Mouse (Mus musculus): Measurements from ENCODE around the gene Htatip2.

Htatip2 gene

GRCm38 (mm10) chr7:49758934-49759571 is at the start of gene Htatip2:
Gene Htatip2 (plus strand): TSS chr7:49759115.
- DNase-seq (ENCODE audit: low read depth, low spot score) = no peak

- no peak for DNase-seq (ENCODE audit: low read depth, low spot score)
Measured at GRCm38 (mm10) chr7:49709381-49710021, 49.4 kb upstream of the Htatip2 start.

GRCm38 (mm10) chr7:49717942-49718733 is 40.8 kb upstream of the Htatip2 start:
- DNase-seq (ENCODE audit: low read depth, low spot score) = no peak

- DNase-seq (ENCODE audit: low read depth, low spot score) = no peak
Measured at GRCm38 (mm10) chr7:49734342-49734741, 24.6 kb upstream of the Htatip2 start.

DNA sequence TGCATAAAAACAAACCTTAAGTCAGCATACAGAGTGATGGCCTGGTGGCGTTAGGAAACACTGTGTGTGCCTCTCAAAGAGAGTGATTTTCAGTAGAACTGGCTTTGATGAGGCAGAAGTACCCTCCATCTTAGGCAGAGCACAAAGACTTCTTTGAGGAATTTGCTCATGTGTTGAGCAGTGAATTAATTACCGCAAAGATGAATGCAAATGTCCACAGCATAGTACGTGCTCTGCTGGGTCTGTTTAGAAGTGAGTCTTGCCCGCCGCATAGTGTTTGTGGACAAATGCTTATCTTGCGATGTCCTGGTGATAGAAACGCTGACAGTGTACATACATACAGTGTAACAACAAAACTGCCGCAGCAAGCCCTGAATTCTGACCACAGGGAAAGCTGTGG is 19.5 kb upstream of the Htatip2 start:
- no peak for DNase-seq (ENCODE audit: low read depth, low spot score)

GRCm38 (mm10) chr7:49741474-49741873 is 17.4 kb upstream of the Htatip2 start:
- no peak for DNase-seq (ENCODE audit: low read depth, low spot score)

- DNase-seq (ENCODE audit: low read depth, low spot score) = no peak
Measured at GRCm38 (mm10) chr7:49741923-49742322, 17.0 kb upstream of the Htatip2 start.

- no peak for DNase-seq (ENCODE audit: low read depth, low spot score)
Measured at GRCm38 (mm10) chr7:49751148-49751547, 7.8 kb upstream of the Htatip2 start.

DNA sequence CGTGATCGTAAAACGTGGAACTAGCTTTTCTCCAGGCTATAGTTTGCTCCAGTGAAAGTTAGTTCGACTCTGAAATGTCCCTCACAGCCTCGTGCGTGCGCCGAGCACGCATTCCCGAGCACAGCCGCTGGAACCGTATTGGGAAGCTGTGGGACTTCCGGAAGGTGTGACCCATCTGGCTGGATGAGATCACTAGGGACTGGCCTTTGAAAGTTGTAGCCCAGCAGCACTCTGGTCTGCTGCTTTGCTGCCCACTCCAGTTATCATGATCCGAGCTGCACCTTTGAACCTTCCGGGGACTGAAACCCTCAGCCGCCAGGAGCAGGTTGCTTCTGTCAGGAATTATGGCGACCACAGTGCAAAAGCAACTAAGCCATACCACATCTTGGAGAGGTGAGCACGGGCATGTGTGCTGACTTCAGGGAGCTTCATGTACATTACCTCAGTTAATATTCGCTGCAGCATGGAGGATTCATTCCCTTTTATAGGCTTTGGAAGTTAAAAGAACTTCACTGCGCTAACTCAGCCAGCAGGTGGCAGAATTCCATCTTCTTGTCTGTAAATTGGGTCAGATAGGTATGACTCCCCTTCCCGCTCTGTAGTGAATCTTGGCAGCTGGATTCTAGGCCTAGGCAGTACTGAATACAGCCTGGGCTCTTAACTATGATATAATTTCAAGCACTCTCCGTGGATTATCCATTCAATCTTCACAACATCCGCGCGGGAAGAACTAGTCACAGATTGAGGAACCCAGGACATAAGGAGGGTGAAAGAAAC is 6.0 kb upstream of the Htatip2 start:
- no peak for DNase-seq (ENCODE audit: low read depth, low spot score)

GRCm38 (mm10) chr7:49754767-49755166 is 4.1 kb upstream of the Htatip2 start:
- no peak for DNase-seq (ENCODE audit: low read depth, low spot score)

GRCm38 (mm10) chr7:49762605-49763004 is 3.7 kb downstream of the Htatip2 start:
- DNase-seq (ENCODE audit: low read depth, low spot score) = no peak

- DNase-seq (ENCODE audit: low read depth, low spot score) = no peak
Measured at GRCm38 (mm10) chr7:49764011-49764716, 5.2 kb downstream of the Htatip2 start.

GRCm38 (mm10) chr7:49766166-49766565 is 7.3 kb downstream of the Htatip2 start:
- no peak for DNase-seq (ENCODE audit: low read depth, low spot score)

DNA sequence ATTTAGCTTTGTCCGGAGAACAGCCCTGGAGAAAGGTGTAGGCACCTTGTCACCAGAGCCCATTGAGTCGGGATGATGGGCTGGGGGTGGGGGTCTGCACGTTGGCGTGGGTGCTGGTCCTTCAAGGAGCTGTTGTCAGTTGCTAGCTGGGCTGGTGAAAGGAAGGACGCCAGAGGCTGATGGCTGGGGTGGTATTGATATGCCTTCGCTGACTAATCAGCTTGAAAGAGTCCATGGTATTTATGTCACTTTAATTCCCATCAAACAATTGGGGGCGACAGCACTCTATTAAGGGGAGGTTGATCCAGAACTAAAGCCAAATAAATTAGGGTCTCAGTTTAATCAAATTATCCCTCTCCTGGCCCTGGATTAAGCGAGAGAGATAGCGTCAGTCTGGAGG is 9.6 kb downstream of the Htatip2 start:
- no peak for DNase-seq (ENCODE audit: low read depth, low spot score)

DNA sequence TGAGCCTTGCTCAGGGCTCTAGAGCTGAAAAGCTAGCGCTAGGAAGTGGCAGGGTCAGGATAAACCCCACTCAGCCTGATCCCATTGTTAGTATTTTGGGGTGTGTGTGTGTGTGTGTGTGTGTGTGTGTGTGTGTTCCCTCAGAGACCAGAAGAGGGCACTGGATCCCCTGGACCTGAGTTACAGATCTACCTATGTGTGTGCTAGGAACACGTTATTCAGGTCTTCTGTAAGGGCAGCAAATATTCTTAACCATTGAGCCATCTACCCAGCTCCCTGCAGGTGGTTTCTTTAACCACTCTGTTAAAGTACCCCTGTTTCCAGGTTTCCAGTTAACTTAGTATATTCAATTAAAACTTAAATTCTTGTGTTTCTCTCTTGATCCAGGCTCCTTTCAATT is 15.5 kb downstream of the Htatip2 start:
- no peak for DNase-seq (ENCODE audit: low read depth, low spot score)

DNA sequence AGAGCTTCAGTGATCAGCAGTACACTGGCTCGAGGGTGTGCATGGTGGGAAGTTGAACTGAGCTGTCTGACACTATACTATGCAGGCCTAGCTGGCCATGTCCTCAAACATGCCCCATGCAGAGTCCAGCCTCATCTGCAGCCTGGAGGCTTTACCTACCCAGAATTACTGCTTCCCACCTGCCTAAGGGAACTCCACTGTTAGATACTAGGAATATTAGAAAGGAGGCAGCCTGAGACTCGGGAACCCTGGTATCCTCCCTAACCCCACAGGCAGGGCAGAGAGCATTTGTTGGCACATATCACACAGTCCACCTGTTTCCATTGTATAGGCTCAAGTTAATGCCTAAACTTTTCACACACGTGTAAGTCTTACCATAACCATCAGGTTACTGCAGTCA is 18.7 kb downstream of the Htatip2 start:
- DNase-seq (ENCODE audit: low read depth, low spot score) = no peak

DNA sequence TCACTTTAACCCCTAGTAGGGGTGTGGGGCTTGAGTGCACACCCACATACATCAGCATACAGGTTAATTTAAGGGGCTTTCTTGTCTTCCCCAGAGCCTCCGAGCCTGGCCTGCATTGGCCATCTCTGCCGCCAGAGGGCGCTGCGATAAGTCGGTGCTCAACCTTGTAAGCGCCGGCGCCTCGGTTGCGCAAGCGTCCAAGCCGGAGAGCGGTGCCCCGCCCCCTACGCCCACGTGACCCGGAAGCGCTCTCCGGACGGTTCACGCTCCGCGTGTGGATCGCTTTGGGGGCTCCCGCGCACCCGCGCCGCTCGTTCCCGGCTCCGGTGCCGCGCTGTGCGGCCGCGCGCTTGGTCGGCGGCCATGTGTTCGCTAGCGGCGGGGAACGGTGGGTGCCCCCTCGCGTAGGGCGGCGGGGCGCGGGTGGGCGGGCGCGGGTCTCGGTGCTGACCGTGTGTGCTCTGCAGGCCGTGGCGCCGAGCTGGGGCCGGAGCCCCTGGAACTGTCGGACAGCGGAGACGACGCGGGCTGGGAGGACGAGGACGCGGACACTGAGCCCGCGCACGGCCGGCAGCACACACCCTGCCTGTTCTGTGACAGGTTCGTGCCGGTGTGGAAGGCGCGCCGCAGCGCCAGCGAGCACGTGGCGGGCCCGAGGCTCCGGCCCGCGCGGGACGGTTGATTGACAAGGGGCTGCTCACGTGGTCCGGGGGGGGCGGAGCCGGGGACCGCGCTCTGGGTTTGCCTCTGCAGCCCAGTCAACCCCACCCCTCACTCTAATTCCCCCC is 19.4 kb downstream of the Htatip2 start, which contains the start of gene Prmt3:
Gene Prmt3 (plus strand): TSS at position 233 of the 788 bp plus-strand sequence.
- peak; percentile 87 for DNase-seq (ENCODE audit: low read depth, low spot score)

DNA sequence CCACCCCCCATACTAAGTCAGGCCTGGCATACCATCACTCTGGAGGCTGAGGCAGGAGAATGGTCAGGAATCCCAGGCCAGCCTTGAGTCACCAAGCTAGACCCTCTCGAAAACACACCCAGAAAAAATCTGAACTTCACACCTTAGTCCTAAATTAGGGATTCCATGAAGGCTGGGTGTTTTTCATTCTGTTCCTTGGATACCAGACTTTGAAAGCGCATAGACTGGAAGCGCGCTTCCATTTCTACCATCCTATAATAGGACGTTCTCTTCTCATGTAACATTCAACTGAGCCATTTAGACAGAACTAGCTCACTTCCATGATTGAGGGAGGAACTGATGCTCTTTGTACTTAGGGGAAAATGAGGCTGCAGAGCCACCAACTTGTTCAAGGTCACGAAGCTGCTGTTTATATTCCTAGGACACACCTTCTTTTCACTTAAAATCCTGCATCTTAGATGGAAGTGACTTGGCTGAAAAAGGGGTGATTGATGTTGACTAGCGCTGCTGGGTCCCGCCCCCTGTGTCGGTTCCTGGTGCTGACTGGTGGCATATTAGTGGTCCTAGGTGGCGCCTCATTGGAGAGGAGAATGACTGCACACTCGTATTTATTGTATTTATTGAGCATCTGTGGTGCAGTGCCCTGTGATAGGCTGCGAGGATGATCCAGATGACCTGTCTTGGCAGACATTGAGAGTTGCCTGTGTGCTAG is 20.1 kb downstream of the Htatip2 start:
- no peak for DNase-seq (ENCODE audit: low read depth, low spot score)

GRCm38 (mm10) chr7:49783017-49783416 is 24.1 kb downstream of the Htatip2 start:
- no peak for DNase-seq (ENCODE audit: low read depth, low spot score)

- DNase-seq (ENCODE audit: low read depth, low spot score) = no peak
Measured at GRCm38 (mm10) chr7:49785141-49785540, 26.2 kb downstream of the Htatip2 start.

Data from retina, adult 2 months (tissue).